In genomic region chr14:27758230-27758629, GRCm38 (mm10) we compare ENCODE assay signal across 13 mouse cellular contexts.
DNase-seq lines count a peak whose midpoint lies in the region; ATAC-seq and TF ChIP-seq lines count a peak whose summit lies in the region.
"Had no signal": no experiment of that assay in that cellular context is flagged by ENCODE, and none has a peak within 500 bp of the region (broad histone marks: within the 10 kb centered on the region; RNA-seq: fewer than 3 reads in every experiment).

No protein-coding gene starts in this region.

- H3K9me3 ChIP-seq in forebrain, postnatal 0 days (ENCODE audit: low read length) = no peaks in the 10 kb centered on the region
- H3K9me3 ChIP-seq in forebrain, embryonic 16.5 days (ENCODE audit: control insufficient read depth, low read length) = no peaks in the 10 kb centered on the region
- no peaks in the 10 kb centered on the region for H3K9me3 ChIP-seq in neural tube, embryonic 11.5 days (ENCODE audit: control insufficient read depth, low read length)
- H3K9me3 ChIP-seq: forebrain, embryonic 12.5 days; hindbrain, embryonic 13.5 days; liver, embryonic 15.5 days had no signal

- ATAC-seq in forebrain, postnatal 0 days = no peak
- no peak for ATAC-seq in forebrain, embryonic 16.5 days
- no peak for ATAC-seq in neural tube, embryonic 11.5 days (ENCODE audit: insufficient read depth, low FRiP score, low TSS enrichment)
- ATAC-seq in common myeloid progenitor, adult 5-6 weeks (replicated peaks; ENCODE audit: low read depth, poor library complexity, severe bottlenecking) = 0 out of 2 replicates have a peak, but pooled peaks have one; percentile 54
- ATAC-seq: activated CD4-positive, CD25-positive, alpha-beta regulatory T cell, adult 4 months had no signal

- TF ChIP-seq CTCF in forebrain, postnatal 0 days (IDR thresholded peaks at IDR 0.05; ENCODE audit: low read depth) = peak; percentile 58

- H3K9ac ChIP-seq in forebrain, postnatal 0 days = no peak overlapping the region
- H3K9ac ChIP-seq in forebrain, embryonic 16.5 days (replicated peaks; ENCODE audit: low read depth, low read length) = no peak overlapping the region
- H3K9ac ChIP-seq in neural tube, embryonic 11.5 days (ENCODE audit: low read length) = no peak overlapping the region
- H3K9ac ChIP-seq: forebrain, embryonic 12.5 days; hindbrain, embryonic 13.5 days; liver, embryonic 15.5 days had no signal

- no peak for DNase-seq in forebrain, postnatal 0 days
- peak; percentile 32 to 52 for DNase-seq in layer of hippocampus, postnatal 10 days (ENCODE audit: low spot score in 2 of 2)
- DNase-seq in layer of hippocampus, postnatal 36 days = no peak
- DNase-seq in neural tube, embryonic 11.5 days (ENCODE audit: low spot score) = peak; percentile 17
- no peak for DNase-seq in neural tube, embryonic 10.5 days (ENCODE audit: extremely low spot score, low spot score)
- no peak for DNase-seq in urinary bladder, postnatal 14 days (ENCODE audit: low spot score)
- DNase-seq: heart, adult 11 months had no signal

- no peak overlapping the region for H3K4me2 ChIP-seq in forebrain, postnatal 0 days (ENCODE audit: low read depth)
- H3K4me2 ChIP-seq in forebrain, embryonic 16.5 days (ENCODE audit: low read length) = no peak overlapping the region
- H3K4me2 ChIP-seq in neural tube, embryonic 11.5 days (ENCODE audit: low read depth) = no peak overlapping the region
- H3K4me2 ChIP-seq: forebrain, embryonic 12.5 days; hindbrain, embryonic 13.5 days; liver, embryonic 15.5 days had no signal

- no peaks in the 10 kb centered on the region for H3K36me3 ChIP-seq in forebrain, postnatal 0 days (ENCODE audit: insufficient read depth)
- H3K36me3 ChIP-seq in forebrain, embryonic 16.5 days (ENCODE audit: control insufficient read depth, insufficient read depth) = no peaks in the 10 kb centered on the region
- H3K36me3 ChIP-seq in neural tube, embryonic 11.5 days (ENCODE audit: control insufficient read depth, insufficient read depth, low read length) = no peaks in the 10 kb centered on the region
- H3K36me3 ChIP-seq: forebrain, embryonic 12.5 days; hindbrain, embryonic 13.5 days; liver, embryonic 15.5 days had no signal

- 95% methylated on average over 1 of the region's 1 CpGs for WGBS in forebrain, postnatal 0 days
- WGBS in forebrain, embryonic 16.5 days = 91% methylated on average over 1 of the region's 1 CpGs
- 93% methylated on average over 1 of the region's 1 CpGs for WGBS in neural tube, embryonic 11.5 days

- H3K4me1 ChIP-seq in forebrain, postnatal 0 days (ENCODE audit: insufficient read depth) = no peaks in the 10 kb centered on the region
- no peaks in the 10 kb centered on the region for H3K4me1 ChIP-seq in forebrain, embryonic 16.5 days (replicated peaks; ENCODE audit: control insufficient read depth, insufficient read depth, low read length)
- H3K4me1 ChIP-seq in neural tube, embryonic 11.5 days (ENCODE audit: control insufficient read depth, insufficient read depth, low read length) = no peaks in the 10 kb centered on the region
- H3K4me1 ChIP-seq: forebrain, embryonic 12.5 days; hindbrain, embryonic 13.5 days; liver, embryonic 15.5 days had no signal

- H3K27me3 ChIP-seq in forebrain, postnatal 0 days (ENCODE audit: insufficient read depth, low read length) = no peaks in the 10 kb centered on the region; the same call in 1 of the 2 replicates
- no peaks in the 10 kb centered on the region for H3K27me3 ChIP-seq in forebrain, embryonic 16.5 days (replicated peaks; ENCODE audit: control insufficient read depth, insufficient read depth, low read length)
- no peaks in the 10 kb centered on the region for H3K27me3 ChIP-seq in neural tube, embryonic 11.5 days (ENCODE audit: control insufficient read depth, insufficient read depth, low read length)
- H3K27me3 ChIP-seq: forebrain, embryonic 12.5 days; hindbrain, embryonic 13.5 days; liver, embryonic 15.5 days had no signal

- no peak overlapping the region for H3K27ac ChIP-seq in forebrain, postnatal 0 days (ENCODE audit: low read depth, low read length)
- H3K27ac ChIP-seq in forebrain, embryonic 16.5 days (ENCODE audit: low read length) = no peak overlapping the region
- H3K27ac ChIP-seq in neural tube, embryonic 11.5 days (ENCODE audit: low read depth, low read length) = no peak overlapping the region
- H3K27ac ChIP-seq: forebrain, embryonic 12.5 days; hindbrain, embryonic 13.5 days; liver, embryonic 15.5 days had no signal

- no peak overlapping the region for H3K4me3 ChIP-seq in forebrain, postnatal 0 days (ENCODE audit: low read depth, low read length)
- no peak overlapping the region for H3K4me3 ChIP-seq in forebrain, embryonic 16.5 days (replicated peaks; ENCODE audit: low read length)
- H3K4me3 ChIP-seq in neural tube, embryonic 11.5 days (ENCODE audit: low read depth, low read length) = no peak overlapping the region
- H3K4me3 ChIP-seq: forebrain, embryonic 12.5 days; hindbrain, embryonic 13.5 days; liver, embryonic 15.5 days had no signal

Comparison
In these comparisons a context has a peak if more than half of its experiments do, and no peak if none do; other contexts are left out.
1. DNase-seq: peak in layer of hippocampus, postnatal 10 days (2 of 2) and neural tube, embryonic 11.5 days (single experiment); none in forebrain, postnatal 0 days (single experiment), layer of hippocampus, postnatal 36 days (0 of 2), neural tube, embryonic 10.5 days (single experiment) and urinary bladder, postnatal 14 days (single experiment).